In the genomic region with DNA sequence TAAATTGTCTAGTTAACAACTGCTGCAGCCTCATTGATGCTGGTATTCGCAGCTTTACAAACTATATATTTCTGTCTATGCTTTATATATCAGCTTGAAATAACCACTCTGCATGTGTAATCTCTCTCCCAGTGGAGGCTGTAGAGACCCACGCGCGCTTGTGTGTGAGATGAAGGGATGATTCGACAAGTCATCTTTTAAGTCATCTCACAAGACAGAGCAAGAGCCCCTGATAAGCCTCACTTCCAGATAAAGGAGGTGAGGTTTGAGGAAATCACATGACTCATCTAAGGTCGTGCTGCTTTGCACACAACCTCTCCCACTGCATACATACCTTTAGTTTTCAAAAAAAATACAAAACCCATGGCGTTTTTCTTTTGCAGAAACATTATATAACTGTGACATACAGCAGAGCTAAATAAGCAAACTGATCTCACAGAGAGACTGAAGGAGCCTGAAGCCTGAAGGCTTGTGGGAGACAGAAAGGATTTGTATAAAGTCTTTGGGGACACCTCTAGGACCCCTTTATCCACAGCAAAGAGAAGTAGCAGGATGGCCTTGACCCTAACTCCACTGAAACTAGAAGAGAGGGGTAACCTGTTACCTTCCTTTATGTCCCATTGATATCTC, we compare ENCODE assay signal across 28 mouse cellular contexts.
DNase-seq lines count a peak whose midpoint lies in the region; ATAC-seq and TF ChIP-seq lines count a peak whose summit lies in the region.
"Had no signal": no experiment of that assay in that cellular context is flagged by ENCODE, and none has a peak within 500 bp of the region (broad histone marks: within the 10 kb centered on the region; RNA-seq: fewer than 3 reads in every experiment).

No protein-coding gene starts in this region.

- no peaks in the 10 kb centered on the region for H3K9me3 ChIP-seq in midbrain, embryonic 15.5 days
- no peaks in the 10 kb centered on the region for H3K9me3 ChIP-seq in midbrain, embryonic 10.5 days (replicated peaks)
- H3K9me3 ChIP-seq in MEL (replicated peaks; ENCODE audit: insufficient read depth, low read length) = no peaks in the 10 kb centered on the region
- no peaks in the 10 kb centered on the region for H3K9me3 ChIP-seq in neural tube, embryonic 15.5 days (replicated peaks)
- H3K9me3 ChIP-seq: embryonic facial prominence, embryonic 12.5 days; heart, embryonic 13.5 days; hindbrain, embryonic 10.5 days; hindbrain, embryonic 15.5 days; lung, embryonic 15.5 days; midbrain, embryonic 12.5 days; neural tube, embryonic 13.5 days had no signal

- H3K4me3 ChIP-seq in midbrain, embryonic 15.5 days = no peak overlapping the region
- no peak overlapping the region for H3K4me3 ChIP-seq in midbrain, embryonic 10.5 days
- no peak overlapping the region for H3K4me3 ChIP-seq in MEL (ENCODE audit: control insufficient read depth in 1 of 2, insufficient read depth in 1 of 2, low read depth in 2 of 2, low read length in 2 of 2)
- H3K4me3 ChIP-seq in neural tube, embryonic 15.5 days (replicated peaks) = no peak overlapping the region
- H3K4me3 ChIP-seq: embryonic facial prominence, embryonic 12.5 days; heart, embryonic 13.5 days; hindbrain, embryonic 10.5 days; hindbrain, embryonic 15.5 days; lung, embryonic 15.5 days; midbrain, embryonic 12.5 days; neural tube, embryonic 13.5 days had no signal

- no peaks in the 10 kb centered on the region for H3K36me3 ChIP-seq in midbrain, embryonic 15.5 days (replicated peaks)
- H3K36me3 ChIP-seq in midbrain, embryonic 10.5 days = no peaks in the 10 kb centered on the region
- peaks cover 0 to 12% of the 10 kb centered on the region in 2 experiments; a peak in 2 of 4 replicates for H3K36me3 ChIP-seq in MEL (ENCODE audit: control insufficient read depth in 1 of 2, insufficient read depth in 2 of 2, low read length in 2 of 2)
- no peaks in the 10 kb centered on the region for H3K36me3 ChIP-seq in neural tube, embryonic 15.5 days
- H3K36me3 ChIP-seq: embryonic facial prominence, embryonic 12.5 days; hindbrain, embryonic 10.5 days; hindbrain, embryonic 15.5 days; lung, embryonic 15.5 days; midbrain, embryonic 12.5 days; neural tube, embryonic 13.5 days had no signal

- H3K4me2 ChIP-seq in midbrain, embryonic 15.5 days = no peak overlapping the region
- no peak overlapping the region for H3K4me2 ChIP-seq in neural tube, embryonic 15.5 days
- H3K4me2 ChIP-seq: embryonic facial prominence, embryonic 12.5 days; heart, embryonic 13.5 days; hindbrain, embryonic 15.5 days; lung, embryonic 15.5 days; midbrain, embryonic 12.5 days; neural tube, embryonic 13.5 days had no signal

- H3K79me2 ChIP-seq in MEL (ENCODE audit: control insufficient read depth, insufficient read depth, low read length, poor library complexity) = no peaks in the 10 kb centered on the region

- TF ChIP-seq CTCF in MEL (IDR thresholded peaks at IDR 0.05 in 2 of 3, conservative IDR thresholded peaks at IDR 0.05 in 1 of 3; ENCODE audit: control insufficient read depth in 1 of 3, insufficient read depth in 1 of 3, low read depth in 2 of 3, low read length in 3 of 3, poor library complexity in 1 of 3, severe bottlenecking in 1 of 3) = no peak

- no peak for TF ChIP-seq RAD21 in MEL (IDR thresholded peaks at IDR 0.05; ENCODE audit: low read depth, low read length)

- peak; percentile 70 for DNase-seq in heart, adult 11 months
- no peak for DNase-seq in heart, postnatal 4 days
- DNase-seq in midbrain, embryonic 10.5 days (ENCODE audit: low spot score) = no peak
- DNase-seq in MEL (ENCODE audit: low read depth, low spot score) = peak; percentile 15
- DNase-seq in right cerebral cortex, postnatal 25 days = peak; percentile 64
- DNase-seq: adrenal gland, postnatal 10 days; B cell, adult 2 months; cerebellum, adult 11 months; cerebellum, adult 9-10 months; cerebellum, postnatal 36 days; embryo, embryonic 11 days; heart, postnatal 10 days; kidney, adult 11 months; kidney, postnatal 14 days; layer of hippocampus, adult 9-11 months; lung, postnatal 36 days had no signal

- no peak for ATAC-seq in midbrain, embryonic 15.5 days (replicated peaks)
- ATAC-seq in neural tube, embryonic 15.5 days (ENCODE audit: low FRiP score) = no peak
- ATAC-seq: forebrain, embryonic 14.5 days; inflammation-experienced regulatory T-cells, adult 6 months; Patski had no signal

- H3K27me3 ChIP-seq in midbrain, embryonic 15.5 days (replicated peaks) = no peaks in the 10 kb centered on the region
- no peaks in the 10 kb centered on the region for H3K27me3 ChIP-seq in midbrain, embryonic 10.5 days (ENCODE audit: low read depth, poor library complexity, severe bottlenecking)
- no peaks in the 10 kb centered on the region for H3K27me3 ChIP-seq in MEL (ENCODE audit: control insufficient read depth in 1 of 2, insufficient read depth in 2 of 2, low read length in 2 of 2)
- H3K27me3 ChIP-seq in neural tube, embryonic 15.5 days (replicated peaks) = no peaks in the 10 kb centered on the region
- H3K27me3 ChIP-seq: embryonic facial prominence, embryonic 12.5 days; heart, embryonic 13.5 days; hindbrain, embryonic 15.5 days; lung, embryonic 15.5 days; midbrain, embryonic 12.5 days; neural tube, embryonic 13.5 days; Patski had no signal

- no peak for TF ChIP-seq POLR2A in MEL (IDR thresholded peaks at IDR 0.05; ENCODE audit: control insufficient read depth in 1 of 2, insufficient read depth in 1 of 2, low read depth in 1 of 2, low read length in 2 of 2, poor library complexity in 1 of 2)

- H3K9ac ChIP-seq in midbrain, embryonic 15.5 days = no peak overlapping the region
- no peak overlapping the region for H3K9ac ChIP-seq in MEL (ENCODE audit: control insufficient read depth, low read depth, low read length, poor library complexity, severe bottlenecking)
- no peak overlapping the region for H3K9ac ChIP-seq in neural tube, embryonic 15.5 days (replicated peaks)
- H3K9ac ChIP-seq: embryonic facial prominence, embryonic 12.5 days; heart, embryonic 13.5 days; hindbrain, embryonic 15.5 days; lung, embryonic 15.5 days; midbrain, embryonic 12.5 days; neural tube, embryonic 13.5 days had no signal

- TF ChIP-seq EP300 in MEL (IDR thresholded peaks at IDR 0.05; ENCODE audit: low read depth in 1 of 2, low read length in 2 of 2) = no peak

- H3K4me1 ChIP-seq in midbrain, embryonic 15.5 days = peaks cover 22% of the 10 kb centered on the region
- peaks cover 15% of the 10 kb centered on the region for H3K4me1 ChIP-seq in midbrain, embryonic 10.5 days
- peaks cover 0 to 15% of the 10 kb centered on the region in 2 experiments; a peak in 3 of 4 replicates for H3K4me1 ChIP-seq in MEL (ENCODE audit: control insufficient read depth in 1 of 2, insufficient read depth in 2 of 2, low read length in 2 of 2)
- peaks cover 14% of the 10 kb centered on the region; the same call in 1 of the 2 replicates for H3K4me1 ChIP-seq in neural tube, embryonic 15.5 days

- H3K27ac ChIP-seq in midbrain, embryonic 15.5 days = 0 out of 2 replicates have a peak overlapping the region, but pooled peaks have one; percentile 20
- no peak overlapping the region for H3K27ac ChIP-seq in midbrain, embryonic 10.5 days (replicated peaks)
- no peak overlapping the region for H3K27ac ChIP-seq in MEL (ENCODE audit: control insufficient read depth, low read depth, low read length)
- no peak overlapping the region for H3K27ac ChIP-seq in neural tube, embryonic 15.5 days (replicated peaks)
- H3K27ac ChIP-seq: embryonic facial prominence, embryonic 12.5 days; heart, embryonic 13.5 days; hindbrain, embryonic 15.5 days; lung, embryonic 15.5 days; neural tube, embryonic 13.5 days had no signal

- 76% methylated on average over 7 of the region's 7 CpGs for WGBS in midbrain, embryonic 15.5 days
- WGBS in midbrain, embryonic 10.5 days = 90% methylated on average over 7 of the region's 7 CpGs
- 84% methylated on average over 7 of the region's 7 CpGs for WGBS in neural tube, embryonic 15.5 days

TF ChIP-seq in MEL, 35 proteins besides CTCF, POLR2A, EP300 and RAD21:
- TF ChIP-seq KAT2A (conservative IDR thresholded peaks at IDR 0.05; ENCODE audit: low read depth, low read length) (no peak), GATA1 (IDR thresholded peaks at IDR 0.05; ENCODE audit: low read depth, low read length) (peak; percentile 57; the same call in 1 of the 2 replicates), ZNF384 (IDR thresholded peaks at IDR 0.05; ENCODE audit: low read depth, low read length) (no peak), USF1 (IDR thresholded peaks at IDR 0.05; ENCODE audit: low read depth, low read length) (peak; percentile 63)

Comparison
In these comparisons a context has a peak if more than half of its experiments do, and no peak if none do; other contexts are left out.
1. DNase-seq: peak in heart, adult 11 months (single experiment), MEL (single experiment) and right cerebral cortex, postnatal 25 days (single experiment); none in heart, postnatal 4 days (single experiment) and midbrain, embryonic 10.5 days (single experiment).